Mouse (Mus musculus): Measurements from ENCODE around the gene Trnp1. TPM values are rescaled to one million over a fixed set of nuclear protein-coding genes. Genes with fewer than 3 reads are reported as not detected.
"Not testable (repeated sequence)": the region's sequence is repeated elsewhere in the genome, so short reads cannot be mapped to it uniquely, and the experiment has no call there.

Gene Trnp1
- 1 to 10 TPM; 2.4 to 2.8 TPM for total RNA-seq (2021)
- long read RNA-seq, experiment 1 = 0 reads
- long read RNA-seq, experiment 2, partial matches to known transcripts = 0 of 2 reads
- long read RNA-seq, experiment 2, other reads (novel, unspliced or antisense) = 0 of 2 reads

GRCm38 (mm10) chr4:133498160-133498724 is at the start of gene Trnp1:
TSS of gene Trnp1 (minus strand) at chr4:133498550.
- DNase-seq = peak; percentile 69 to 79

DNA sequence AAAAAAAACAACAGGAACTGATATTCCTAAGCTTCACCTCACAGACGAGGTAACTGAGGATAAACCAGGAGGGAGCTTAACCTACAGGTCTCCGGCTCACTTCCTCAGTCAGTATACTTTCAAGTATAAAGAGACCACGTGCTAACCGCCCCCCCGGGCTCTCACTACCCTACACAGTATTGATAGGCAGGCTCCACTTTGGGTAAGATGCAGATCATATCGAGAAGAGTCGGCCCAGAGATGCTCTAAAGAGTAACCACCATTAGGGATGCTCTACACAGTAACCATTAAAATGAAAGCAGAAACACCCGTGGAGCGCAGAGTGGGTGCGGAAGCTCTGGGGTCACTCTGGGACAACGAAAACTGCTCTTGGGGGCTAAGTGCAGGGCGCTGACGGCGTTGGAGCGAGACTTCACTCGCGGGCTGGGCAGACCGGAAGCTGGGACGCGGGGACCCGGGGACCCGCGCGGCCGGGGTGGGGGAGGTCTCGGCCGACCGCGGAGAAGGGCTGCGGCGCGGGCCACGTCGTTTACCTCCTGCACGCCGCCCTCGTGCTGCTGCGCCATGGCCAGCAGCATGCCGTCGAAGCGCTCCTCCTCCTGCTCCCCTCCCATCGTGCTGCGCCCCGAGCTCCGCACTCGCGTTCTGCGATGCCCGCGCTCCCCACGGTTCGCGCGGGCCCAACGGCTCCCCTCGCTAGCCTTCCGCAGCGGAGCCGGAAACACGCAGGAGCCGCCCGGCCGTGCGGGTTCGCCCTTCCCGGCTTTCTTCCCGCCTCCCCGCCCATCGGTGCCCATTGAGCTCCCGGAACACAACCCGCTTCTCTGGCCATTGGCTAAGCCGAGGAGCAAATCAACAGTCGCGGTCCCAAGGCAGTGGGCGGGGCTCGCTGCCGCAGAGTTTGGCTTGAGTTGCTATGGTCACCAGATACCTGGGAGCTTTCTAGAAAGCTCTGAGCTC is 47.2 kb upstream of the Trnp1 start, which contains the start of gene Nudc:
Gene Nudc, minus strand, starts transcription at position 725 of the 960 bp plus-strand sequence.
- DNase-seq = peak; percentile 96 to 98

- no peak for DNase-seq
Observed at GRCm38 (mm10) chr4:133536652-133537051, 38.3 kb upstream of the Trnp1 start.

GRCm38 (mm10) chr4:133536081-133536480 is 37.7 kb upstream of the Trnp1 start:
- DNase-seq = no peak

DNA sequence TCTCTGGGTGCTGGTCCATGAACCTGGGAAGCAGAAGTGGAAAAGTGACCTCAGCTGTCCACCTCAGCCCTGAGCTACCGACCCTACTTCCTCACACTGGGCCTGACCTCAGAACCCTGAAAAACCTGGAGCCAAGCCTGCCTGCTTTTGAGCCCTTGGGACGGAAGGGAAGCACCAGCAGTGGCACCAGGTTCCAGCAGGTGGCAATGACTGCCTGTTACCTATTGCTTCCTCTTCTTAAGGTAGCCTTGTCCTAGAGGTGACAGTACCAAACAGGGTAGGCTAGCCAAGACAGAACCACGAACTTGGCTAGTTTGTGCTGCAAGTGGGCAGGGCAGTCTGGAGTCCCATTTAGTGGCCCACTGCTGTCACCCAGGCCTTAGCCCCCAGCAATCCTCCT is 34.4 kb upstream of the Trnp1 start:
- no peak for DNase-seq

GRCm38 (mm10) chr4:133527788-133528187 is 29.4 kb upstream of the Trnp1 start:
- DNase-seq = no peak

- no peak for DNase-seq
Observed at GRCm38 (mm10) chr4:133521502-133521901, 23.2 kb upstream of the Trnp1 start.

GRCm38 (mm10) chr4:133519369-133519665 is 21.0 kb upstream of the Trnp1 start:
- DNase-seq = no peak

- DNase-seq = no peak
Observed at GRCm38 (mm10) chr4:133518601-133519368, 20.4 kb upstream of the Trnp1 start, which contains the start of gene Kdf1. TSS of gene Kdf1 (plus strand) at chr4:133518963.

DNA sequence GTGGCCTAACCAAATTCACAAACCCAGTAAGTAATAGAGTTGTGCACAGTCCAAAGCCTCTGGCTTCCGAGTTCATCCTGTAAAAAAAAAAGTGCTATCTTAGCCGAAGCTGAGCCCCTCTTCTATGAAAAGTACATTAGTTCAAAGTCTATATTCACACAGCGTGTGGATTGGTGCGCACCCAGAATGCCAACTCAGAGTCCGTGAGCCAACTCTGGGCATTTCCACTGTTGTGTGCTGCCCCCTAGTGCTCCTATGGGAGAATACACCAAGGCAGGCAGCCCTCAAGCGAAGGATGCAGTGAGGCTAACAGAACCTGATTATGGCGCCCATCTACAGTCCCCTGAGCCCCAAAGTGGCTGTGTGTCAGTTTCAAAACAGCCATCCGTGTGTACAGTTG is 14.6 kb upstream of the Trnp1 start:
- peak; percentile 59 to 86 for DNase-seq

GRCm38 (mm10) chr4:133512511-133512910 is 14.2 kb upstream of the Trnp1 start:
- not testable (repeated sequence) for DNase-seq

DNA sequence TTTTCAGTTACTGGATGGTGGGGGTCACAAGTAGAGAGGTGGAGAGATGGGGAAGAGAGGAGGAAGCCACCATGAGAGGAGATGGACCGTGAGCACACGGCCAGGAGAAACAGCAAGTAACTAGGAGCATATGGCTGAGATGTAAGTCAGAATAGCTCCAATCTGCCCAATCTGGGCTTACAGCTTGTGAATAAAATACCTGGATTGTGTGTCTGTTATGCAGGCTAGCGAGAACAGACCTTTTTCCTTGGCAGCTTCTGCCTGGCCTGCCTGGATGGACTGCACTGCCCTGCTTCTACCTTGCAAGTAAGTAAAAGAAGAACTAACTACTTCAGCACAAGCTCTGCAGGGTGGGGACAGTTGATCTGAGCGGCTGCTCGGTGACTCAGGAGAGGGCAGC is 12.7 kb upstream of the Trnp1 start:
- DNase-seq = no peak

GRCm38 (mm10) chr4:133508990-133509389 is 10.6 kb upstream of the Trnp1 start:
- no peak for DNase-seq

DNA sequence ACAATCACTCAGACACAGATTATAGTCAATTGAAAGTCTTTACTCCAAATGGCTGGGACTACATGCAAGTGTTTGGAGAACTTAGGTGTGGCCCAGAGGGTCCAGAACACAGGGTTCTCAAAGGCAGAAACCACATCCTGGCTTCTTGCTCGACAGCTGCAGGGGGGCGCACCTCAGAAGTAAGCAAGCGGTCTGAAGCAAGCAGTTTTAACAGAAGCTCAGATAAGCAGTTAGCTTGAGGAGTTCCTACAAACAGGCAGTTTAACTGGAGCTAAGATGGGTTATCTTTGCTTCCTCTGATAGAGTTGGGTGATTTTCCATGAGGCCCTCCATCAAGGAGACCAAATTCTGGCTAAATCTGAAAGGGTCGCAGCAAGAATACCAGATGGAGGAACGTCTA is 8.2 kb upstream of the Trnp1 start:
- DNase-seq = no peak

- no peak for DNase-seq
Observed at GRCm38 (mm10) chr4:133504755-133505485, 6.6 kb upstream of the Trnp1 start.

GRCm38 (mm10) chr4:133504300-133504699 is 6.0 kb upstream of the Trnp1 start:
- no peak for DNase-seq

DNA sequence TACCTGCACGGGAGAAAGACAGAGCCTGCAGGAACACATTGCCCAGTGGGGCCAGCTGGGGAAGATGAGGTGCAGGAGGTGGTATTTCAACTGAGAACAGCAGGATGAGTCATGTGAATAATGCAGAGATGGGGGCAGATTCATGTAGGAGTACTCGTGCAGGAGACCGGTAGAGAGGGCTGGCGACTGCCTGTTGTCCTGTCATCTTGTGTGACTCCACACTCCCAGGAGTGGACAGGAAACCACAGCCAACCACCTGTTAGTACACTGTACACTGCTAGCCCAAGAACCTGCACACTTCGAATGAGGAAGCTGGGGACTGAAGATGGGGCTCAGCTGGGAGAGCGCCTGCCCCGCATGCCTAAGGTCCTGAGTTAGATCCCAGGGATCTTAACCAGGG is 3.2 kb upstream of the Trnp1 start:
- DNase-seq = no peak

- DNase-seq = peak in 1 of 2 experiments; percentile 28
Observed at GRCm38 (mm10) chr4:133497461-133498159, 740 bp downstream of the Trnp1 start.

DNA sequence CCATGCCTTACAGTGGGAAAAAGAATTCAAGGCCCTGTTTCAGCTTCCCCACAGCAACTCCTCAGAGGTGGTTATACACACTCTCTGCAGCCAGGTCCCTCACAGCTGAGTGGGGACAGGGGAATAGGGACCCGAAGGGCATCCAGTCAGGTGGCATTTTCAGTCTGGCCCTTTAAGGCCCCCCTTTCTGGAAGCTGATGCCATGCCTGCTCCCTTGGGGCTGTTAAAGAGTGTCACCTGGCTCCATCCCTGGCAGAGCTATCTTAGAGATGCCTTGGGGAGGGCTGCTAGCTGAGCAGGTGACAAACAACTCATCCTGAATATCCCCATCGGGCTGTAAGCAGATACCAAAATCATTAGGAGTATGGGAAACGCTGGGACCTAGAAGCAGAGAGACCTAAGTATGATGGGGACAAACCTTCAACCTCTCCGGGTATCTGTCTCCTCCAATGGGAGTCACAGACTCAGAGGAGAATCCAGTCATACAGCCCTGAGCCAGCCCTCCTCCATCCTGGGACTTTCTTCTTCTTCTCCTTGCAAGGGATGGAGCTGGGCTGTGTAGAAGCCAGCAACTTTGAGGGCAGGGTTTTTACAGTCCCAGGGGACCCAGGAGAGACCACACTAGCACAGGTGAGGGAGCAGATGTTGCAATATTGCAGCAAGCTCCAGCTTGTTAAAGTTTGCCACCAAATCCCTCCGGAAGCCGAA is 1.5 kb downstream of the Trnp1 start:
- DNase-seq = no peak

GRCm38 (mm10) chr4:133495711-133496110 is 2.6 kb downstream of the Trnp1 start:
- peak; percentile 48 to 61 for DNase-seq
